Mouse (Mus musculus) ES-E14 (cell line): ENCODE data around the gene Gpr84. TPM values are rescaled to one million over a fixed set of nuclear protein-coding genes. Genes with fewer than 3 reads are reported as not detected.
A peak's percentile ranks its signal among the peaks of the same experiment; 100 is the strongest.

Source experiments
- DNase-seq: peaks from one replicate; pipeline ENCODE4 v3.0.0-alpha.2; 2013; ENCODE audit warnings: low read depth, low spot score
- H3K27ac ChIP-seq: 2 replicates; pipeline ENCODE4 v1.5.1; 2012; ENCODE audit warnings: low read depth, mild to moderate bottlenecking, low read length, moderate library complexity, mixed read lengths; ENCODE audit not compliant: poor library complexity, insufficient read depth, severe bottlenecking
- H3K36me3 ChIP-seq: 2 replicates; pipeline ENCODE4 v1.6.1; 2012; ENCODE audit warnings: mild to moderate bottlenecking, low read length, moderate library complexity, mixed read lengths; ENCODE audit not compliant: control insufficient read depth, poor library complexity, insufficient read depth, severe bottlenecking
- H3K4me1 ChIP-seq, 2 experiments: fragments of 150-350 bp in 1 of 2; sonication (generic) in 1 of 2; 2 replicates each; pipeline ENCODE4 v1.6.1; 2012; ENCODE audit warnings: low read length in 2 of 2, mild to moderate bottlenecking in 1 of 2, mixed read lengths in 1 of 2; ENCODE audit not compliant: control insufficient read depth in 2 of 2, insufficient read depth in 2 of 2, poor library complexity in 1 of 2
- H3K4me3 ChIP-seq, 2 experiments: fragments of 150-350 bp in 1 of 2; sonication (generic) in 1 of 2; 2 replicates each; pipeline ENCODE4 v1.5.1; 2012; ENCODE audit warnings: low read length in 2 of 2, low read depth in 1 of 2, mild to moderate bottlenecking in 1 of 2, mixed read lengths in 1 of 2; ENCODE audit not compliant: insufficient read depth in 1 of 2, poor library complexity in 1 of 2, severe bottlenecking in 1 of 2
- H3K9ac ChIP-seq: 2 replicates; pipeline ENCODE4 v1.6.1; 2012; ENCODE audit warnings: low read depth, mild to moderate bottlenecking, low read length, mixed read lengths; ENCODE audit not compliant: poor library complexity, insufficient read depth, severe bottlenecking
- H3K9me3 ChIP-seq: fragments of 150-350 bp; sonication (generic); 2 replicates; pipeline ENCODE4 v1.6.1; 2012; ENCODE audit warnings: low read depth, mild to moderate bottlenecking, low read length; ENCODE audit not compliant: control insufficient read depth, insufficient read depth
- CHD2 ChIP-seq: IDR thresholded peaks from 2 replicates; pipeline ENCODE4 v1.6.1; 2014; ENCODE audit warnings: mild to moderate bottlenecking, low read depth, low read length, inconsistent platforms
- HCFC1 ChIP-seq: IDR thresholded peaks from 2 replicates; pipeline ENCODE4 v1.6.1; 2012; ENCODE audit warnings: low read length, inconsistent platforms, borderline replicate concordance; ENCODE audit not compliant: insufficient read depth
- MAFK ChIP-seq: IDR thresholded peaks from 2 replicates; pipeline ENCODE4 v1.6.1; 2014; ENCODE audit warnings: mild to moderate bottlenecking, low read depth, low read length, inconsistent platforms; ENCODE audit not compliant: insufficient read depth
- ZC3H11A ChIP-seq: IDR thresholded peaks from 2 replicates; pipeline ENCODE4 v1.6.1; 2012; ENCODE audit warnings: low read depth, mild to moderate bottlenecking, inconsistent platforms, low read length, borderline replicate concordance
- ZNF384 ChIP-seq: IDR thresholded peaks from 2 replicates; pipeline ENCODE4 v1.6.1; 2012; ENCODE audit warnings: low read depth, low read length, inconsistent platforms
- in situ Hi-C, 2 experiments: fragments of 600-800 bp; cut with MboI; formaldehyde crosslinking; loops; one replicate each; pipeline ENCODE4 v1.15.1; 2025; ENCODE audit warnings: low sequenced_read_pairs in 2 of 2, inconsistent platforms in 1 of 2; ENCODE audit not compliant: unreplicated experiment in 2 of 2
- total RNA-seq: library from RNA; depleted of rRNA; stranded (reverse); fragments of 300-350 nt; gene quantifications from 2 replicates; pipeline ENCODE4 v1.2.3, GENCODE M21; 2012

The Gpr84 gene
- total RNA-seq, 1 experiment, result 0.40 TPM

DNA sequence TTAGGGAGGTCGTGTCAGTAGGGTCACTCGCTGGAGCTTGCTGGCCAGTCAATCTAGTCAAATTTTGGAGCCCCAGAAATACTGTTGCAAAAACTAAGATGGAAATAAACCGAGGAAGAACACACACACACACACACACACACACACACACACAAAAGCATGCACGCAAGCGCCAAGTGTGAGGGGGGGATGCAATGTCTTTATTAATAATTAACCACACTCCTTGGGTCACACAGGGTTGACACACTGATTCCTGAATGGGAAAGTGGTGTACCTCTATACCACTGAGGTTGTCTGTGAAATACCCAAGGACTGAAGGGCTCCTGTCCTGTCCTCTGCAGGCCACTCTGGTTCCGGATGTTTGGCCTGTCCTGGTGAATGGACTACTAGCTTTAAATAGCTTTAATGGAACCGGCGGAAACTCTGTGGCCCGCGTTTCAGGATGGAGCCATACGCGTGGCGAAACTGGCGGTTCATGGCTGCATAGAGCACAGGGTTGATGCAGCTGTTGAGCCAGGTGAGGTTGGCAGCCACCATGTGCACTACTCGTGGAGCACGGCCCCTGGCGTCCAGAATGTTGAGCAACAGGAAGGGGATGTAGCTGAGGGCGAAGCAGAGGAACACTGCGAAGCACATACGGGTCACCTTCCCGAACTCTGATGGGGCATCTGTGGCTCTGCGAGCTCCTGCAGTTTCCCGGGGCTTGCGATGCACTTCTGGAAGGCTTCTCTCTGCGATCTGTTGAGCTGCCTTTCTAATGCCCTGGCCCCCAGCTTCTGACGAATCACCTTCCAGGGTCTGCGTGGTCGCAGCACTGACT is 2.1 kb downstream of the Gpr84 start:
- Histone ChIP-seq H3K9me3 (no peaks in the 10 kb centered on the region), H3K4me1 (peaks cover 6 to 8% of the 10 kb centered on the region in 2 experiments; a peak in 3 of 4 replicates), H3K9ac (peak overlapping the region; percentile 9), H3K4me3 (peak overlapping the region; percentile 27 to 36; a peak in 3 of 4 replicates), H3K36me3 (no peaks in the 10 kb centered on the region), H3K27ac (no peak overlapping the region)
- no peak for DNase-seq
- TF ChIP-seq ZNF384 (no peak), CHD2 (no peak), ZC3H11A (no peak), MAFK (no peak), HCFC1 (no peak)
- in situ Hi-C loops, result loop anchor here in 1 of 2 experiments (25.0 kb wide), 1 partner anchor 321 kb away; the partner anchor contains the start of genes Hoxc6, Hoxc8 and Hoxc9

DNA sequence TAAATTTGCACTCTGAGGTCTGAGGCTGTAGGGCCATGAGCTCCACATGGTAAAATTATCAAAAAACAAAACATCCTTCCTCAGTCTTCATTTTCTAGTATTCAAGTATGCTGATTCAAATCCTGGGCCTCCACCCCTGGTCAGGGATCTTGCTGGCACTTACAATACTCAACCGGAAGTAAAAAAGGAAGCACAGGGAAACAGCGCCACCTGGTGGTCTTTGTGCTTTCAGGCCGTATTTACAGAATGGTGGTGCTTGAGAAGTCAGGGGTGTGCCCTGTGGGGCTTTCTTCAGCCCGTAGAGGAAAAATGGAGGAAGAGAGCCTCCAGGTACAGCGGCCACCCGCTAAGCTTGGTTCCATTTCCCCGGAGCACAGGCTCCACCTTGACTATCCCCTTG is 3.3 kb downstream of the Gpr84 start:
- in situ Hi-C loops, result loop anchor here in 1 of 2 experiments (25.0 kb wide), 1 partner anchor 320 kb away; the partner anchor contains the start of genes Hoxc6, Hoxc8 and Hoxc9
- peaks cover 6 to 8% of the 10 kb centered on the region in 2 experiments; a peak in 3 of 4 replicates for H3K4me1 ChIP-seq

DNA sequence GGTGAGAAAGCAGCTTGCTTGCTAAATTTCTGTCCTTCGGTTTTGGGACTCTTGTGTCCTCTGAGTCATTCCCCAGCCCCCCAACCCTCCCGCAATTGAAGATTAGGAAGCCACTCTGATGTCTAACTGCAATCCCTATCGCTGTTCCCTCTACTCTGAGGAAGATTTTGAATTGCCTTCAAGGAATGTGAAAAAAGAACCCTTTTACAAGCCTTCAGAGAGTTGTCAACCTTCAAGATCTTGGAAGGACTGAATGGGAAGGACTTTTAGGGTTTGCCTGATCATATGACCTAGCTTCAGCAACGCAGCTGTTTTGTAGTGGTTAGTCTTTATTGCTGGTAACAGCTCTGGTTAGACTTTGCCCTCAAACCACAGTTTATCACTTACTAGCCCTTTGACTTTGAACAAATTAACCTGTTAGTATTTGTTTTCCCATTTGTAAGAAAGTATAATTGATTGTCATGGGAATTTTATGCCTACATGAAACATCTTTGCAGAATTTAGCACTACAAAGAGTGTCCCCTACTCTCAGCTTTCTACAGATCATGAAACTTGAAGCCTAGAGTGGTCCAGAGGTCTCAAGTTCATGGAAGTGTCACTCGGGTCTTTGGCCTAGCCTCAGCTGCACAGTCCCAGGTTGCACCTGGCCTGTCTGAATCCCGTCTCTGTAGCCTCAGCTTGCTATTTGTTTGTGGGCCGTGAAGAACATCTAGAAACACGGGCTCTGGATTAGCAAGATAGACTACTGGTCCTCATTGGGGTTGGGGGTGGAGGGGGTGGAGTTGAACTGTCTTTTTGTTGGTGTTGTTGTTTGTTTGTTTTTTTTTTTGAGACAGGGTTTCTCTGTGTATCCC is 4.4 kb downstream of the Gpr84 start:
- in situ Hi-C loops, result loop anchor here in 1 of 2 experiments (25.0 kb wide), 1 partner anchor 319 kb away; the partner anchor contains the start of genes Hoxc6, Hoxc8 and Hoxc9

More for the DNA sequence above, 3.3 kb downstream of the Gpr84 start:
- Histone ChIP-seq H3K27ac (no peak overlapping the region), H3K36me3 (no peaks in the 10 kb centered on the region), H3K9me3 (no peaks in the 10 kb centered on the region), H3K9ac (no peak overlapping the region), H3K4me3 (no peak overlapping the region)
- TF ChIP-seq HCFC1 (no peak), ZC3H11A (peak; percentile 54; the same call in 1 of the 2 replicates), CHD2 (no peak), ZNF384 (no peak), MAFK (no peak)
- DNase-seq, result peak; percentile 97

GRCm38 (mm10) chr15:103305070-103305678 is 5.2 kb downstream of the Gpr84 start:
- peak overlapping the region; percentile 68 to 77 for H3K4me3 ChIP-seq
- in situ Hi-C loops, result loop anchor here in 1 of 2 experiments (25.0 kb wide), 1 partner anchor 318 kb away; the partner anchor contains the start of genes Hoxc6, Hoxc8 and Hoxc9
- no peaks in the 10 kb centered on the region for H3K36me3 ChIP-seq
- H3K4me1 ChIP-seq, result peaks cover 6 to 24% of the 10 kb centered on the region in 2 experiments; a peak in 3 of 4 replicates
- H3K9ac ChIP-seq, result peak overlapping the region; percentile 34
- no peak overlapping the region for H3K27ac ChIP-seq
- no peaks in the 10 kb centered on the region; the same call in 1 of the 2 replicates for H3K9me3 ChIP-seq
- DNase-seq, result peak; percentile 93
- peak; percentile 95 for TF ChIP-seq CHD2
- TF ChIP-seq MAFK, result no peak

More for the DNA sequence above, 4.4 kb downstream of the Gpr84 start:
- peak overlapping the region; percentile 61 to 63; a peak in 3 of 4 replicates for H3K4me3 ChIP-seq
- no peak for DNase-seq
- no peak for TF ChIP-seq MAFK
- TF ChIP-seq ZC3H11A, result no peak
- no peak for TF ChIP-seq CHD2
- TF ChIP-seq HCFC1, result no peak
- TF ChIP-seq ZNF384, result no peak
- H3K9ac ChIP-seq, result no peak overlapping the region
- no peak overlapping the region for H3K27ac ChIP-seq
- peaks cover 6 to 17% of the 10 kb centered on the region in 2 experiments; a peak in 3 of 4 replicates for H3K4me1 ChIP-seq
- H3K9me3 ChIP-seq, result no peaks in the 10 kb centered on the region; the same call in 1 of the 2 replicates
- no peaks in the 10 kb centered on the region for H3K36me3 ChIP-seq
